Mouse (Mus musculus) cerebellum, adult 2 months (tissue): Measurements from ENCODE around the gene Isyna1. TPM values are rescaled to one million over a fixed set of nuclear protein-coding genes. Genes with fewer than 3 reads are reported as not detected.

Experiments used
- DNase-seq, 2 experiments: peaks; one replicate each; pipeline ENCODE4 v3.0.0; 2021
- H3K27ac ChIP-seq: fragments of 200-500 bp; 2 replicates; pipeline ENCODE4 v1.5.1; 2012; ENCODE audit warnings: low read length, control low read depth, inconsistent platforms; ENCODE audit not compliant: insufficient read depth
- H3K27me3 ChIP-seq: fragments of 200-500 bp; 2 replicates; pipeline ENCODE4 v1.6.1; 2012; ENCODE audit warnings: inconsistent platforms, mild to moderate bottlenecking, low read length, moderate library complexity; ENCODE audit not compliant: control insufficient read depth, insufficient read depth
- H3K4me1 ChIP-seq: fragments of 200-500 bp; 2 replicates; pipeline ENCODE4 v1.6.1; 2011; ENCODE audit warnings: low read length; ENCODE audit not compliant: control insufficient read depth, insufficient read depth
- H3K4me3 ChIP-seq: fragments of 200-500 bp; replicated peaks from 2 replicates; pipeline ENCODE3; 2011; ENCODE audit warnings: mild to moderate bottlenecking, low read depth, low read length, control low read depth; ENCODE audit not compliant: insufficient read depth
- CTCF ChIP-seq: fragments of 200-500 bp; IDR thresholded peaks from 2 replicates; pipeline ENCODE4 v1.5.1; 2011; ENCODE audit warnings: low read depth, mild to moderate bottlenecking, control low read depth, low read length, moderate library complexity, borderline replicate concordance; ENCODE audit not compliant: insufficient read depth
- POLR2A ChIP-seq: fragments of 200-500 bp; IDR thresholded peaks from 2 replicates; pipeline ENCODE4 v1.6.1; 2011; ENCODE audit warnings: low read length, control low read depth, borderline replicate concordance; ENCODE audit not compliant: insufficient read depth
- WGBS: fragments of 180-500 bp; shearing (Covaris S2); methylation state at CpG from one replicate; pipeline ENCODE4 v1.1.7; 2018; 5-methylcytosine and 5-hydroxymethylcytosine counted together
- polyA plus RNA-seq: library from polyadenylated mRNA; depleted of rRNA; stranded (reverse); fragments of >200 nt; gene quantifications from 2 replicates; pipeline ENCODE4 v1.2.3, GENCODE M21; 2012

The Isyna1 gene
- polyA plus RNA-seq, 1 experiment, result 55.3 TPM

- WGBS, result 52% methylated on average over 5 of the region's 5 CpGs
- DNase-seq, result no peak
Measured at GRCm38 (mm10) chr8:70627041-70627440, 32.9 kb downstream of the Isyna1 start.

GRCm38 (mm10) chr8:70628986-70629490, 34.9 kb downstream of the Isyna1 start:
- Histone ChIP-seq H3K4me3 (no peak overlapping the region), H3K4me1 (no peaks in the 10 kb centered on the region)
- WGBS, result 59% methylated on average over 7 of the region's 7 CpGs

More at GRCm38 (mm10) chr8:70627041-70627440, 32.9 kb downstream of the Isyna1 start:
- TF ChIP-seq CTCF, result no peak
- TF ChIP-seq POLR2A, result no peak
- no peaks in the 10 kb centered on the region for H3K4me1 ChIP-seq
- H3K4me3 ChIP-seq, result no peak overlapping the region
- H3K27ac ChIP-seq, result no peak overlapping the region
- H3K27me3 ChIP-seq, result no peaks in the 10 kb centered on the region

DNA sequence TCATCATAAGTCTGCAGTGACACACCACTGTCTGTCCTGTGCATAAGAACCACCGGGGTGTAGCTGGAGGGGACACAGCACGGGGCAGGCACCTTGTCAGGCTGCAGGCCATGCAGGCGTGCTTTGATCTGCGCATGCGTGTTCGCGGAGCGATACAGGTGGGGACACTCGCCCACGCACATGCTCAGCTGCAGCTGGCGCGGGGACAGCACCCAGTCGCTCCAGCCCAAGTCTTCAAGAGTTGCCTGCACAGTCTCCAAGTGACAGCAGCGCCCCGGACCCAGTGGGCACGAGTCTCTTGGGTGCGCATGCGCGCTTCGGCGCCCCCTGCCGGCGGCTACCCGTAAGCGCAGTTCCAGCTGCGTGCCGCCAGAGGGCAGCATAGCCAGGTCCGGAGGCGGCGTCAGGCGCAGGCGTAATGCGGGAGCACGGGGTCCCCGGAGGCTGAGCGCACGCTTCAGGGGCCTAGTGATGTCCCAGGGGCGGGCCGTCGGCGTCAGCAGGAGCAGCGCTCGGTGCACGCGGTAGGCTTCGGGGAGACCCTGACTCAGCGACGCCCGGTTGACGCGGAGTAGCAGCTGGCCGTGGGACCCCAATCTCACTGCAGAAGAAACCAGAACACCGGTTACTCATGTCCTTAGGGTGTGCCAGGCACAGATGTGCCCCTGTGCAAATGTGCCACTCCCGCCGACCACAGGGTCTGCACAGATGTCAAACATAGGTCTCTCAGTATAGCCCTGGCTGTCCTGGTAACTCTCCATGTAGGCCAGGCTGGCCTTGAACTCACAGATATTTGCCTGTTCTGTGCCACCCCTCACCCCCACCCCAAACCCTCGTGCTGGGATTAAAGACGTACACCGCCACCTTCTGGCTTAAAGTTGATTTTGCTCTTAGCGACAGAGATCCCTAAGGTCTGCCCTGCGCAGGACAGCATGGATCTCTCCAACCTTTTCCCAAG, 35.7 kb downstream of the Isyna1 start:
- Histone ChIP-seq H3K27ac (peak overlapping the region; percentile 52), H3K4me3 (peak overlapping the region; percentile 65), H3K4me1 (no peaks in the 10 kb centered on the region), H3K27me3 (no peaks in the 10 kb centered on the region)
- DNase-seq, result peak; percentile 88 to 96
- peak; percentile 65 for TF ChIP-seq POLR2A
- TF ChIP-seq CTCF, result peak; percentile 100
- 1% methylated on average over 60 of the region's 60 CpGs for WGBS

More at GRCm38 (mm10) chr8:70628986-70629490, 34.9 kb downstream of the Isyna1 start:
- DNase-seq, result no peak
- Histone ChIP-seq H3K27ac (no peak overlapping the region), H3K27me3 (no peaks in the 10 kb centered on the region)
- no peak for TF ChIP-seq POLR2A
- no peak for TF ChIP-seq CTCF

- Histone ChIP-seq H3K4me3 (no peak overlapping the region), H3K4me1 (no peaks in the 10 kb centered on the region), H3K27ac (no peak overlapping the region), H3K27me3 (no peaks in the 10 kb centered on the region)
- WGBS, result 19% methylated on average over 22 of the region's 22 CpGs
- no peak for DNase-seq
- TF ChIP-seq POLR2A, result no peak
Measured at GRCm38 (mm10) chr8:70630532-70631381, 36.6 kb downstream of the Isyna1 start.

GRCm38 (mm10) chr8:70631436-70631835, 37.3 kb downstream of the Isyna1 start:
- TF ChIP-seq POLR2A (no peak), CTCF (no peak)
- no peaks in the 10 kb centered on the region for H3K4me1 ChIP-seq
- no peak overlapping the region for H3K4me3 ChIP-seq
- 5% methylated on average over 23 of the region's 24 CpGs for WGBS
- H3K27me3 ChIP-seq, result no peaks in the 10 kb centered on the region
- no peak for DNase-seq
- no peak overlapping the region for H3K27ac ChIP-seq

GRCm38 (mm10) chr8:70632346-70632892, 38.2 kb downstream of the Isyna1 start, which contains the start of gene Gdf15:
TSS of gene Gdf15 (minus strand) at chr8:70632456.
- 84% methylated on average over 6 of the region's 6 CpGs for WGBS

DNA sequence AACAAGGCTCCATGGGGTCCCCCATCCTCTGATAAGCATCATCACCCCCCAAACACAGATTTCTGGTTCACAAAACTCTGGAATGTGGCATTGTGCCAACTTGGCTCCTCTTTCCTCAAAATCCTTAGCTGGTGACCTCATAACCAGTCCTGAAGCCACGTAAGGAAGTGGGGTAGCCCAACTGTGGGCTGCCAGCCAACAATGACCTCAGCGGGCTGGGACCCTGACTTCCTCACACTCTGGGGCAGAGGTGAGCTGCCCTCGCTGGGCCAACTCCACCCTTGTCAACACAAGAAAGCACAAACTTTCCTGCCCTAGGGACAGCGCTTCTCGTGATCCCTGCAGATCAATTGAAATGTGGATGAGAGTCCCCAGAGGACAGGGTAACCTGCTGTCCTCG, 39.9 kb downstream of the Isyna1 start:
- no peak for DNase-seq
- no peak overlapping the region for H3K27ac ChIP-seq
- 43% methylated on average over 6 of the region's 6 CpGs for WGBS

More at GRCm38 (mm10) chr8:70632346-70632892, 38.2 kb downstream of the Isyna1 start, which contains the start of gene Gdf15:
- no peak for TF ChIP-seq CTCF
- no peak for TF ChIP-seq POLR2A
- no peaks in the 10 kb centered on the region for H3K4me1 ChIP-seq
- no peak for DNase-seq
- H3K4me3 ChIP-seq, result no peak within 1 kb of the TSS
- H3K27ac ChIP-seq, result no peak within 1 kb of the TSS
- no peaks in the 10 kb centered on the region for H3K27me3 ChIP-seq

More for the DNA sequence above, 39.9 kb downstream of the Isyna1 start:
- no peak for TF ChIP-seq CTCF
- no peak for TF ChIP-seq POLR2A
- no peaks in the 10 kb centered on the region for H3K27me3 ChIP-seq
- H3K4me3 ChIP-seq, result no peak overlapping the region
- no peaks in the 10 kb centered on the region for H3K4me1 ChIP-seq
